ENCODE assay signal across 10 mouse cellular contexts in genomic region chr10:109765650-109766049, GRCm38 (mm10).
DNase-seq lines count a peak whose midpoint lies in the region; ATAC-seq and TF ChIP-seq lines count a peak whose summit lies in the region.
"Had no signal": no experiment of that assay in that cellular context is flagged by ENCODE, and none has a peak within 500 bp of the region (broad histone marks: within the 10 kb centered on the region; RNA-seq: fewer than 3 reads in every experiment).

No protein-coding gene starts in this region.

- no peak overlapping the region for H3K4me2 ChIP-seq in hindbrain, embryonic 14.5 days (replicated peaks)
- no peak overlapping the region for H3K4me2 ChIP-seq in hindbrain, embryonic 12.5 days (replicated peaks)
- H3K4me2 ChIP-seq: embryonic facial prominence, embryonic 13.5 days; liver, embryonic 13.5 days had no signal

- no peak for TF ChIP-seq EP300 in MEL (IDR thresholded peaks at IDR 0.05; ENCODE audit: low read depth in 1 of 2, low read length in 2 of 2)

- TF ChIP-seq RAD21 in MEL (IDR thresholded peaks at IDR 0.05; ENCODE audit: low read depth, low read length): peak; percentile 50

- H3K4me3 ChIP-seq in hindbrain, embryonic 14.5 days (replicated peaks; ENCODE audit: low read length): no peak overlapping the region
- H3K4me3 ChIP-seq in hindbrain, embryonic 12.5 days: no peak overlapping the region
- H3K4me3 ChIP-seq in MEL (ENCODE audit: control insufficient read depth in 1 of 2, insufficient read depth in 1 of 2, low read depth in 2 of 2, low read length in 2 of 2): no peak overlapping the region
- no peak overlapping the region for H3K4me3 ChIP-seq in left cerebral cortex, adult 2 months
- H3K4me3 ChIP-seq: embryonic facial prominence, embryonic 13.5 days; liver, embryonic 13.5 days had no signal

- TF ChIP-seq POLR2A in MEL (IDR thresholded peaks at IDR 0.05; ENCODE audit: control insufficient read depth in 1 of 2, insufficient read depth in 1 of 2, low read depth in 1 of 2, low read length in 2 of 2, poor library complexity in 1 of 2): no peak

- 4% methylated on average over 2 of the region's 2 CpGs for WGBS in hindbrain, embryonic 14.5 days
- WGBS in hindbrain, embryonic 12.5 days: 8% methylated on average over 2 of the region's 2 CpGs

- H3K9me3 ChIP-seq in hindbrain, embryonic 14.5 days (ENCODE audit: control insufficient read depth, low read length): no peaks in the 10 kb centered on the region
- H3K9me3 ChIP-seq in hindbrain, embryonic 12.5 days (replicated peaks): no peaks in the 10 kb centered on the region
- H3K9me3 ChIP-seq in MEL (replicated peaks; ENCODE audit: insufficient read depth, low read length): no peaks in the 10 kb centered on the region
- H3K9me3 ChIP-seq: embryonic facial prominence, embryonic 13.5 days; liver, embryonic 13.5 days had no signal

- no peak overlapping the region for H3K27ac ChIP-seq in hindbrain, embryonic 14.5 days
- no peak overlapping the region for H3K27ac ChIP-seq in hindbrain, embryonic 12.5 days
- no peak overlapping the region for H3K27ac ChIP-seq in MEL (ENCODE audit: control insufficient read depth, low read depth, low read length)
- H3K27ac ChIP-seq in left cerebral cortex, adult 2 months: no peak overlapping the region
- H3K27ac ChIP-seq: embryonic facial prominence, embryonic 13.5 days; liver, embryonic 13.5 days had no signal

- H3K79me2 ChIP-seq in MEL (ENCODE audit: control insufficient read depth, insufficient read depth, low read length, poor library complexity): no peaks in the 10 kb centered on the region

- H3K4me1 ChIP-seq in hindbrain, embryonic 14.5 days (replicated peaks; ENCODE audit: control insufficient read depth, insufficient read depth, low read length): no peaks in the 10 kb centered on the region
- H3K4me1 ChIP-seq in hindbrain, embryonic 12.5 days: no peaks in the 10 kb centered on the region
- no peaks in the 10 kb centered on the region for H3K4me1 ChIP-seq in MEL (ENCODE audit: control insufficient read depth in 1 of 2, insufficient read depth in 2 of 2, low read length in 2 of 2)
- H3K4me1 ChIP-seq: embryonic facial prominence, embryonic 13.5 days; liver, embryonic 13.5 days had no signal

- no peak for ATAC-seq in hindbrain, embryonic 14.5 days (ENCODE audit: low FRiP score)
- ATAC-seq in hindbrain, embryonic 12.5 days (ENCODE audit: low FRiP score): no peak

- peaks cover 11% of the 10 kb centered on the region; the same call in 1 of the 2 replicates for H3K36me3 ChIP-seq in hindbrain, embryonic 14.5 days (replicated peaks; ENCODE audit: control insufficient read depth, insufficient read depth)
- H3K36me3 ChIP-seq in hindbrain, embryonic 12.5 days: 0 out of 2 replicates have a peak, but pooled peaks cover 2% of the 10 kb centered on the region
- H3K36me3 ChIP-seq in MEL (ENCODE audit: control insufficient read depth in 1 of 2, insufficient read depth in 2 of 2, low read length in 2 of 2): no peaks in the 10 kb centered on the region
- H3K36me3 ChIP-seq: embryonic facial prominence, embryonic 13.5 days; liver, embryonic 13.5 days had no signal

- peak in 2 of 3 experiments; percentile 26 to 58; a peak in 3 of 6 replicates for TF ChIP-seq CTCF in MEL (IDR thresholded peaks at IDR 0.05 in 2 of 3, conservative IDR thresholded peaks at IDR 0.05 in 1 of 3; ENCODE audit: control insufficient read depth in 1 of 3, insufficient read depth in 1 of 3, low read depth in 2 of 3, low read length in 3 of 3, poor library complexity in 1 of 3, severe bottlenecking in 1 of 3)
- TF ChIP-seq CTCF in left cerebral cortex, adult 2 months (IDR thresholded peaks at IDR 0.05): peak; percentile 85

- no peaks in the 10 kb centered on the region for H3K27me3 ChIP-seq in hindbrain, embryonic 14.5 days (ENCODE audit: control insufficient read depth, insufficient read depth, low read length)
- no peaks in the 10 kb centered on the region for H3K27me3 ChIP-seq in hindbrain, embryonic 12.5 days
- no peaks in the 10 kb centered on the region; a peak in 1 of 4 replicates for H3K27me3 ChIP-seq in MEL (ENCODE audit: control insufficient read depth in 1 of 2, insufficient read depth in 2 of 2, low read length in 2 of 2)
- H3K27me3 ChIP-seq: embryonic facial prominence, embryonic 13.5 days; liver, embryonic 13.5 days had no signal

- peak; percentile 83 for DNase-seq in hindbrain, embryonic 14.5 days (ENCODE audit: low spot score)
- peak; percentile 52 for DNase-seq in MEL (ENCODE audit: low read depth, low spot score)
- DNase-seq in brain, adult 2 months (ENCODE audit: low read depth, low spot score): peak; percentile 93
- DNase-seq in frontal cortex, postnatal 36 days (ENCODE audit: low spot score in 2 of 2): peak; percentile 57 to 84
- DNase-seq in left cerebral cortex, adult 2 months (ENCODE audit: extremely low spot score in 1 of 2, low spot score in 2 of 2): peak; percentile 63 to 73
- peak; percentile 81 to 88 for DNase-seq in right cerebral cortex, adult 2 months (ENCODE audit: low spot score in 2 of 2)
- no peak for DNase-seq in thymus, postnatal 10 days (ENCODE audit: low spot score in 2 of 2)
- DNase-seq: liver, embryonic 13.5 days had no signal

- intact Hi-C loops in left cerebral cortex, adult 2 months (cut with DNase I): loop anchor here (1.0 kb wide), 1 partner anchor 96 kb away; no protein-coding TSS in a partner anchor

- no peak overlapping the region for H3K9ac ChIP-seq in hindbrain, embryonic 14.5 days
- H3K9ac ChIP-seq in hindbrain, embryonic 12.5 days: no peak overlapping the region
- H3K9ac ChIP-seq in MEL (ENCODE audit: control insufficient read depth, low read depth, low read length, poor library complexity, severe bottlenecking): no peak overlapping the region
- H3K9ac ChIP-seq: embryonic facial prominence, embryonic 13.5 days; liver, embryonic 13.5 days had no signal

TF ChIP-seq in MEL, 35 proteins besides CTCF, POLR2A, EP300 and RAD21:
- TF ChIP-seq KAT2A (conservative IDR thresholded peaks at IDR 0.05; ENCODE audit: low read depth, low read length): no peak
- TF ChIP-seq SIN3A (IDR thresholded peaks at IDR 0.05; ENCODE audit: low read length): no peak
- peak; percentile 50 for TF ChIP-seq SMC3 (IDR thresholded peaks at IDR 0.05; ENCODE audit: low read depth, low read length)
- no peak for TF ChIP-seq TCF12 (IDR thresholded peaks at IDR 0.05; ENCODE audit: low read depth, low read length)
- TF ChIP-seq ZC3H11A (IDR thresholded peaks at IDR 0.05; ENCODE audit: low read depth, low read length): peak; percentile 19; the same call in 1 of the 2 replicates
TF ChIP-seq in MEL: peak in this region for 2.

Comparison
In these comparisons a context has a peak if more than half of its experiments do, and no peak if none do; other contexts are left out.
1. DNase-seq: peak in hindbrain, embryonic 14.5 days (single experiment), MEL (single experiment), brain, adult 2 months (single experiment), frontal cortex, postnatal 36 days (2 of 2), left cerebral cortex, adult 2 months (2 of 2) and right cerebral cortex, adult 2 months (2 of 2); none in thymus, postnatal 10 days (0 of 2).